Comparison of ENCODE assay signal across 8 mouse cellular contexts in genomic region chrX:94235190-94235555, GRCm38 (mm10). TPM values are rescaled to one million over a fixed set of nuclear protein-coding genes. Genes with fewer than 3 reads are reported as not detected.
DNase-seq lines count a peak whose midpoint lies in the region; ATAC-seq and TF ChIP-seq lines count a peak whose summit lies in the region.

No protein-coding gene starts in this region.

- no peak for TF ChIP-seq EP300 in lung, postnatal 0 days (IDR thresholded peaks at IDR 0.05)

- H3K9ac ChIP-seq in hindbrain, embryonic 13.5 days, result peak overlapping the region; percentile 83
- H3K9ac ChIP-seq in lung, postnatal 0 days (replicated peaks; ENCODE audit: low read depth), result peak overlapping the region; percentile 56

- peak overlapping the region; percentile 61 for H3K4me3 ChIP-seq in hindbrain, embryonic 13.5 days
- peak overlapping the region; percentile 64 for H3K4me3 ChIP-seq in lung, postnatal 0 days (ENCODE audit: low read depth, low read length)

- H3K4me2 ChIP-seq in hindbrain, embryonic 13.5 days, result peak overlapping the region; percentile 54
- H3K4me2 ChIP-seq in lung, postnatal 0 days (replicated peaks; ENCODE audit: low read depth, low read length), result peak overlapping the region; percentile 60

- intact Hi-C loops in left cerebral cortex, postnatal 4 days (cut with DNase I), result loop anchor here (10.0 kb wide), 1 partner anchor 130 kb away; the partner anchor contains the start of genes Apoo and Fam90a1b

- DNase-seq in left cerebral cortex, postnatal 4 days, result peak; percentile 39
- DNase-seq in left cerebral cortex, adult 11 months (ENCODE audit: low spot score), result no peak
- peak; percentile 26 for DNase-seq in MN1 (ENCODE audit: low spot score)
- DNase-seq in cerebellum, postnatal 36 days, result peak; percentile 21 to 23
- DNase-seq in lung, postnatal 0 days (ENCODE audit: low spot score), result peak; percentile 7
- DNase-seq in spleen, adult 18-20 months, result peak; percentile 13 to 16
- no peak for DNase-seq in urinary bladder, adult 18-20 months (ENCODE audit: low spot score in 2 of 2)

- no peaks in the 10 kb centered on the region for H3K36me3 ChIP-seq in hindbrain, embryonic 13.5 days
- H3K36me3 ChIP-seq in lung, postnatal 0 days (ENCODE audit: insufficient read depth, low read length), result no peaks in the 10 kb centered on the region

- WGBS in hindbrain, embryonic 13.5 days, result 11% methylated on average over 29 of the region's 35 CpGs
- 17% methylated on average over 31 of the region's 35 CpGs for WGBS in lung, postnatal 0 days

- no peak; the same call in 1 of the 2 replicates for ATAC-seq in hindbrain, embryonic 13.5 days (ENCODE audit: low FRiP score)
- no peak; the same call in 1 of the 2 replicates for ATAC-seq in lung, postnatal 0 days

- peaks cover 80% of the 10 kb centered on the region for H3K27me3 ChIP-seq in hindbrain, embryonic 13.5 days
- H3K27me3 ChIP-seq in lung, postnatal 0 days (replicated peaks; ENCODE audit: insufficient read depth, low read length), result no peaks in the 10 kb centered on the region; the same call in 1 of the 2 replicates

- H3K4me1 ChIP-seq in hindbrain, embryonic 13.5 days (replicated peaks), result peaks cover 3% of the 10 kb centered on the region; the same call in 1 of the 2 replicates
- no peaks in the 10 kb centered on the region for H3K4me1 ChIP-seq in lung, postnatal 0 days (ENCODE audit: insufficient read depth, low read depth, low read length)

- TF ChIP-seq CTCF in lung, postnatal 0 days (IDR thresholded peaks at IDR 0.05), result no peak

- no peaks in the 10 kb centered on the region for H3K9me3 ChIP-seq in hindbrain, embryonic 13.5 days
- no peaks in the 10 kb centered on the region for H3K9me3 ChIP-seq in lung, postnatal 0 days (ENCODE audit: low read length)

- peak overlapping the region; percentile 91 for H3K27ac ChIP-seq in hindbrain, embryonic 13.5 days
- peak overlapping the region; percentile 93; the same call in 1 of the 2 replicates for H3K27ac ChIP-seq in lung, postnatal 0 days (ENCODE audit: low read length)

RNA-seq across cellular contexts. Expression of gene Klhl15, which starts 0.8 kb away (rescaled TPM):
- total RNA-seq in left cerebral cortex, postnatal 4 days (2021), result 10 to 100 TPM; 17.5 to 18.7 TPM
- polyA plus RNA-seq in hindbrain, embryonic 13.5 days (2015; fragmentation: Nextera tagmentation; extraction: Ambion mirVana), result 9.7 and 10.4 TPM in 2 replicates
- polyA plus RNA-seq in lung, postnatal 0 days (2015; fragmentation: Nextera tagmentation; extraction: Ambion mirVana), result 5.1 and 5.7 TPM in 2 replicates

RNA-seq across cellular contexts. Expression of gene Eif2s3x, which starts 22.5 kb away (rescaled TPM):
- 100 to 1,000 TPM; 167 to 244 TPM for total RNA-seq in left cerebral cortex, postnatal 4 days (2021)
- polyA plus RNA-seq in hindbrain, embryonic 13.5 days (2015; fragmentation: Nextera tagmentation; extraction: Ambion mirVana), result 87.1 and 93.1 TPM in 2 replicates
- polyA plus RNA-seq in lung, postnatal 0 days (2015; fragmentation: Nextera tagmentation; extraction: Ambion mirVana), result 32.0 and 36.1 TPM in 2 replicates

Comparison
In these comparisons a context has a peak if more than half of its experiments do, and no peak if none do; other contexts are left out.
1. DNase-seq: peak in left cerebral cortex, postnatal 4 days (single experiment), MN1 (single experiment), cerebellum, postnatal 36 days (2 of 2), lung, postnatal 0 days (single experiment) and spleen, adult 18-20 months (2 of 2); none in left cerebral cortex, adult 11 months (single experiment) and urinary bladder, adult 18-20 months (0 of 2).